Mouse (Mus musculus): ENCODE measurements at regions not wholly inside any gene's neighbourhood (a gene's known extent, or its start where the extent isn't known, plus 50 kb on each side); places are given as distances from the start of the nearest gene placed in this dataset.
A peak's percentile ranks its signal among the peaks of the same experiment; 100 is the strongest.

DNA sequence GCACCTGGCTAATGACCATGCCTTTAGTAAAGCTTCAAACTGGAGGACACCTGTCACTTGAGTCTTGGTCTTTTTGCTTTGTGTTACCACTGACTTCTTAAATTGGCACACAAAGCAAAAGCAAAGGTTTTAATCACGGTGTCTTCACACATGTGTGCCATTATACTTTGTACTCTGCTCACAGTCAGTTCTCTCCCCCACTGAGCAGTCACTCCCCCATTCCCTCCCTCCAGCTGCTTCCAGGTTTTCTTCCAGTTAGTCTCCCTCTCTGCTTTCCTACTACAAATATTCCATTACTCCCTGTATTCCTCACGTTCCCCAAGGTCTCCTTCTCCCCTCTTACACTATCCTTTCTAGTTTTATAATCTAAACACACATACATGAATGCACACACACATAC lies 530.0 kb upstream of the Tbl1xr1 start:
- Histone ChIP-seq H3K9me3 (no peaks in the 10 kb centered on the region), H3K27ac (no peak overlapping the region), H3K4me3 (no peak overlapping the region), H3K9ac (no peak overlapping the region), H3K36me3 (replicated peaks) (no peaks in the 10 kb centered on the region), H3K27me3 (replicated peaks) (no peaks in the 10 kb centered on the region), H3K4me2 (no peak overlapping the region), H3K4me1 (peaks cover 18% of the 10 kb centered on the region)
- no peak for ATAC-seq (replicated peaks)
- WGBS = 41% methylated on average over 2 of the region's 2 CpGs

DNA sequence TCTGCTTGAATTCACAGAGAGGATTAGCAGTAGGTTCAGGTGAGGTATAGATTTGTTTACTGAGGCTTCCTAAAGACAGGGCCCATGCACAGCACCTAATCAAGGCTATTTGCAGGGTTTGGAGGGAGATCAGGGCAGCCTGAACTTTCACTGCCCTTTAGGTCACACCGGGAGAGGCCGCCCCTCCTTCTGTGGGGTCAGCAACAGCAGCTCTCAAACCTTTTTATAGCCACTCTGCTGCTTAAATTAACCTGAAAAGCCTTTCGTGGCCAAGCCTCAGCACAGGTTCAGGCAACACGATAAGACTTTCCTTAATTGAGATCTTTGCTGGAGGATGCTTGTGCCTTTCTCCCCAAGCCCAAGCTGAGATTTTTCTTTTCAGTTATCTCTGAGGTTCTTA lies 526.8 kb upstream of the Tbl1xr1 start:
- Histone ChIP-seq H3K9ac (no peak overlapping the region), H3K4me1 (peaks cover 38% of the 10 kb centered on the region)
- 50% methylated on average over 4 of the region's 4 CpGs for WGBS

GRCm38 (mm10) chr3:21553159-21553758 lies 523.2 kb upstream of the Tbl1xr1 start:
- H3K4me1 ChIP-seq = peaks cover 28% of the 10 kb centered on the region
- WGBS = 15% methylated on average over 3 of the region's 3 CpGs
- no peaks in the 10 kb centered on the region for H3K27me3 ChIP-seq (replicated peaks)
- peak; percentile 94 for ATAC-seq (replicated peaks)
- no peaks in the 10 kb centered on the region for H3K9me3 ChIP-seq
- no peak overlapping the region for H3K4me2 ChIP-seq
- no peaks in the 10 kb centered on the region for H3K36me3 ChIP-seq (replicated peaks)
- no peak overlapping the region for H3K9ac ChIP-seq
- no peak overlapping the region for H3K4me3 ChIP-seq
- H3K27ac ChIP-seq = peak overlapping the region; percentile 80

More for the DNA sequence above, 526.8 kb upstream of the Tbl1xr1 start:
- Histone ChIP-seq H3K4me3 (no peak overlapping the region), H3K27me3 (replicated peaks) (no peaks in the 10 kb centered on the region), H3K36me3 (replicated peaks) (no peaks in the 10 kb centered on the region), H3K4me2 (no peak overlapping the region), H3K27ac (no peak overlapping the region), H3K9me3 (no peaks in the 10 kb centered on the region)
- ATAC-seq (replicated peaks) = no peak

DNA sequence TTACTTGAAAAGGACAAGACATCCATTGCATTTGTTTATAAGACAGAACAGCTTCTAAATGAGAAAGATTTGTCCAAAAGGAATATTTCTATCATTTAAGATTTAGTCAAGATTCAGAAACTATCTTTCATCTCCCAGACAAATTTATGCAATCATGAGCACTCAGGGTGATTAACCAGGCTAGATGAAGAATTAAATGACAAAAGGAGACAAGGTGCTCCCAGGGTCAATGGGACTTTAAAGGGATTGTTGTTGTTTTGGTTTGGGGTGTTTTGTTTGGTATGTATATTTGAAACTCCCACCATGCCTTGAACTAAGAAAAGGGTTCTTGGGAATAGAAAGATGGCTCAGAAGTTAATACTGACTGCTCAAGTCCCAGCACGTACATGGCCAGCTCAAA lies 522.6 kb upstream of the Tbl1xr1 start:
- H3K4me2 ChIP-seq = no peak overlapping the region
- peak overlapping the region; percentile 80 for H3K27ac ChIP-seq
- no peaks in the 10 kb centered on the region for H3K9me3 ChIP-seq
- 38% methylated on average over 1 of the region's 1 CpGs for WGBS
- no peak overlapping the region for H3K4me3 ChIP-seq
- ATAC-seq (replicated peaks) = 0 out of 2 replicates have a peak, but pooled peaks have one; percentile 8
- H3K27me3 ChIP-seq (replicated peaks) = no peaks in the 10 kb centered on the region
- peaks cover 28% of the 10 kb centered on the region for H3K4me1 ChIP-seq
- H3K36me3 ChIP-seq (replicated peaks) = no peaks in the 10 kb centered on the region
- no peak overlapping the region for H3K9ac ChIP-seq

- no peak for ATAC-seq (replicated peaks)
- WGBS = 59% methylated on average over 12 of the region's 12 CpGs
Measured at GRCm38 (mm10) chr3:21557963-21558441, 518.5 kb upstream of the Tbl1xr1 start.

DNA sequence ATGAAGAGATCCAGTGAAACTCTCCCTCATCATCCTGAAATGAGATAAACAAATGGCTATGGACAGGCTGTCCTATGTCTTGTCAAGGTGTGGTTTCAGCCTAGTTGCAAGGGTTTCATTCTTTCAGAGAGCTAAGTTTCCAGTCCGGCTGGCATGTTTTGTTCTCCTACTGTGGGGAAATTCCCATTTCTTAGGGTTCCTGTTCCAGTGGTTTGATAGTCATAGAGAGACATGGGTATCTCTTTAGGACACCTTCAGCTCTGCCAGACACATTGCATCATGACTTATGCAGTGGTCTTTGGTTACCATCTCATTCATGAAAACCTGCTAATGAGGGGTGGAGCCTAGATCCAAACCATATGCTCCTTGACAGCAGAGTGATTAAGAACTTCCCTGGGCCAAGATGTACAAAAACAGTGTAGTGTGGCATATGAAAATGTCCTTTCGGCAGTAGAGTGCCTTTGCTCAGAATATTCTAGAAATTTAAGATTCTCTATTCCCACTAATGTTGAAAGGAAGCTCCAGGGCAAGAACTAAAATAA lies 513.6 kb upstream of the Tbl1xr1 start:
- no peak for ATAC-seq (replicated peaks)

More at GRCm38 (mm10) chr3:21557963-21558441, 518.5 kb upstream of the Tbl1xr1 start:
- Histone ChIP-seq H3K9ac (no peak overlapping the region), H3K4me2 (no peak overlapping the region), H3K4me1 (peaks cover 16% of the 10 kb centered on the region), H3K27me3 (replicated peaks) (no peaks in the 10 kb centered on the region), H3K4me3 (no peak overlapping the region), H3K36me3 (replicated peaks) (no peaks in the 10 kb centered on the region), H3K27ac (0 out of 2 replicates have a peak overlapping the region, but pooled peaks have one; percentile 0), H3K9me3 (no peaks in the 10 kb centered on the region)

DNA sequence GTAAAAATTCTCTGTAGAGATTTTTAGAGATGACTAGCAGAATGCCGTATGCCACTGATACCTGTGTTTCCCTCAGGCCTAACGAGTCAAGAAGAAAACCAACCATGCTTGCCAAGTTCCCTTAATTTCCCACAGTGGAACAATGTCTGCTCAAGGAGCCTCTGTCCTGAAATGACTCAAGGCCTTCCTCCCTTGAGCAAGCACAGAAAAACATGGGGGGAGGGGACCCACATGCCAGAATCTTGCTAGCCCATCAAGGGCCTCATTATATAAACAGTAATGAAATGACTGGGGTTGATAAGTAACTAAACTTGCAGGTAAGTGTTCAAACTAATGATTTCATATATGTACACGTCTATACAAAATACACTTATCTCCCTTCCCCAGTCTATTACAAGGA lies 513.0 kb upstream of the Tbl1xr1 start:
- WGBS = 49% methylated on average over 3 of the region's 3 CpGs
- Histone ChIP-seq H3K27ac (no peak overlapping the region), H3K27me3 (replicated peaks) (no peaks in the 10 kb centered on the region), H3K4me2 (no peak overlapping the region), H3K9me3 (no peaks in the 10 kb centered on the region), H3K9ac (no peak overlapping the region), H3K36me3 (replicated peaks) (no peaks in the 10 kb centered on the region), H3K4me1 (peaks cover 16% of the 10 kb centered on the region), H3K4me3 (no peak overlapping the region)
- no peak for ATAC-seq (replicated peaks)

More for the DNA sequence above, 513.6 kb upstream of the Tbl1xr1 start:
- WGBS = 90% methylated on average over 2 of the region's 2 CpGs
- Histone ChIP-seq H3K4me3 (no peak overlapping the region), H3K27ac (no peak overlapping the region), H3K27me3 (replicated peaks) (no peaks in the 10 kb centered on the region), H3K9ac (no peak overlapping the region), H3K36me3 (replicated peaks) (no peaks in the 10 kb centered on the region), H3K9me3 (no peaks in the 10 kb centered on the region), H3K4me2 (no peak overlapping the region), H3K4me1 (peaks cover 16% of the 10 kb centered on the region)

DNA sequence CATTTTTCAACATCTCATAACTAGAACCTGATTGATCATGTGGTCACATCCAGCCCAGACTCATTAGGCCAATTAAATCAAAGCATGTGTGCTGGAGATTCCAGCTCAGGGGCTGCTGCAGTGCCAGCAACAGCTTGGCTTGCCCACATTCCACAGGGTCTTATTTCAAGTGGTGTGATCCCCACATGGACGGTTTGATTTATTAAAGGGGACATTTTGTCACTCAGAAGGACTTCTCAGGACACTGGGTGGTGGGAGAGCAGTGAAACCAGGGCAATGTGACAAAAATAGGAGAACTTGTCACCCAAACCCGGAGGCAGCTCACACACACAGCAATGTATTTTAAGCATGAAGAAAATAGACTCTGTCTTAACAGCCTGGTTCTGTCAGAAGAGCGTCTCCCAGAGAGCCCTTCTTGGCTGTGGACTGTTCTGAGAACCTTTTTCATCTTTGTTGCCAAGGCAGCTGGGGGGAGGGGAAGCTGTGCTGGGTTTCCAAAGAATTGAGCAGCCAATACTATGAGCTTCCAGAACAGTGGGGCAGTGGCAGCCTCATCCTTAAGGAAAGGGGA lies 512.2 kb upstream of the Tbl1xr1 start:
- H3K27ac ChIP-seq = peak overlapping the region; percentile 76
- peaks cover 16% of the 10 kb centered on the region for H3K4me1 ChIP-seq
- H3K9ac ChIP-seq = no peak overlapping the region
- no peaks in the 10 kb centered on the region for H3K36me3 ChIP-seq (replicated peaks)
- H3K4me2 ChIP-seq = no peak overlapping the region
- no peaks in the 10 kb centered on the region for H3K27me3 ChIP-seq (replicated peaks)
- WGBS = 4% methylated on average over 3 of the region's 3 CpGs
- ATAC-seq (replicated peaks) = peak; percentile 91
- H3K4me3 ChIP-seq = no peak overlapping the region
- H3K9me3 ChIP-seq = no peaks in the 10 kb centered on the region

DNA sequence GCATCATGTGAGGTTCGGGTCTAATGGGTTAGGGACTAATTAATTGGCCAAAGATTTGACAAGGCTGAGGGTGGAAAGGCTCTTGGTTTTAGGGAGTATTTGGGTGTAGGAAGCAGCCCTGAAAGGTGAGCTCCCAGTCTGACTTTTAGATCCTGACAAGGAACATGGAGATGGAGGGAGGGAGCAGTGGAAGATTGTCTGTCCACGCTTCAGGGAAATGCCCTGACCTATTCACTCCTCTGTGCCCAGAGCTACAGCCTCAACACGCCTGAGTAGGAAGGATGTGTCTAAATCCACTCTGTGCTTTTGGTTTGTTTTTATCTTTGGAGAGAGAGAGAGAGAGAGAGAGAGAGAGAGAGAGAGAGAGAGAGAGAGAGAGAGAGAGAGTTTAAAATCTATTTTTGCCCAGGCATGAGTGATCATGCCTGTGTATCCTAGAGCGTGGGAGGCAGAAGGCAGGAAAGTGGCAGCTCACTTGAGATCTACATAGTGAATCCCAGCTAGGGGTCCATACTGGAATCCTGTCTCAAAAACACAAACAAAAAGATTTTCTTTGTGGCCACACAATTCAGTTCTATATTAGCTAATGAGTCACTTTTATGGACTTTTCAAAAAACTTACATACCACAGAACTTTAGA lies 511.5 kb upstream of the Tbl1xr1 start:
- Histone ChIP-seq H3K27me3 (replicated peaks) (no peaks in the 10 kb centered on the region), H3K4me3 (no peak overlapping the region), H3K4me1 (peaks cover 16% of the 10 kb centered on the region), H3K27ac (peak overlapping the region; percentile 76), H3K9ac (no peak overlapping the region), H3K4me2 (no peak overlapping the region), H3K9me3 (no peaks in the 10 kb centered on the region), H3K36me3 (replicated peaks) (no peaks in the 10 kb centered on the region)
- peak; percentile 44 for ATAC-seq (replicated peaks)
- WGBS = 39% methylated on average over 4 of the region's 4 CpGs

- Histone ChIP-seq H3K27ac (no peak overlapping the region), H3K36me3 (replicated peaks) (no peaks in the 10 kb centered on the region), H3K9ac (no peak overlapping the region), H3K4me3 (no peak overlapping the region), H3K4me2 (no peak overlapping the region), H3K9me3 (no peaks in the 10 kb centered on the region), H3K4me1 (peaks cover 4% of the 10 kb centered on the region), H3K27me3 (replicated peaks) (no peaks in the 10 kb centered on the region)
- no peak for ATAC-seq (replicated peaks)
- 73% methylated on average over 1 of the region's 1 CpGs for WGBS
Measured at GRCm38 (mm10) chr3:21569721-21570120, 506.7 kb upstream of the Tbl1xr1 start.

DNA sequence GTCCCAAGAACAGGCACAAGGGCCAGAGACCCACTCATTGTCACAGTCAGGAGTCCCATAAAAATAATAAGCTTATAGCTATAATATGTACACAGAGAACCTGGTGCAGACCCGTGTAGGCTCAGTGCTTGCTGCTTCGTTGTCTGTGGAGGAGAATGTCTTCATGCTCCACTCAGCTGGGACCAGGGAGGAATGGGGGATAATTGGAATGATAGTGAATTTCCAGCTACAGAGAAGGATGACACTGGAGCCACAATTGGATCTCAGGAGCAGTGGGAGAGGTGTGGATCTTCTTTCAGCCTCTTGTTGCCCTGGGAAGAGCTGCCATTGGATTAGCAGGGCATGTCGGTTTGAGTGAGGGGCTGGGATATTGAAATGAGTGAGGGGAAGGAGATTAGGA lies 497.8 kb upstream of the Tbl1xr1 start:
- H3K9ac ChIP-seq = no peak overlapping the region
- H3K4me1 ChIP-seq = no peaks in the 10 kb centered on the region
- no peaks in the 10 kb centered on the region for H3K27me3 ChIP-seq (replicated peaks)
- H3K9me3 ChIP-seq = no peaks in the 10 kb centered on the region
- H3K27ac ChIP-seq = no peak overlapping the region
- ATAC-seq (replicated peaks) = no peak
- no peak overlapping the region for H3K4me3 ChIP-seq
- no peaks in the 10 kb centered on the region for H3K36me3 ChIP-seq (replicated peaks)
- 68% methylated on average over 3 of the region's 3 CpGs for WGBS
- H3K4me2 ChIP-seq = no peak overlapping the region

- Histone ChIP-seq H3K9ac (no peak overlapping the region), H3K9me3 (no peaks in the 10 kb centered on the region), H3K36me3 (replicated peaks) (no peaks in the 10 kb centered on the region), H3K4me3 (no peak overlapping the region), H3K27ac (no peak overlapping the region), H3K4me1 (no peaks in the 10 kb centered on the region), H3K27me3 (replicated peaks) (no peaks in the 10 kb centered on the region), H3K4me2 (no peak overlapping the region)
- 86% methylated on average over 1 of the region's 1 CpGs for WGBS
- no peak for ATAC-seq (replicated peaks)
Measured at GRCm38 (mm10) chr3:21582122-21582521, 494.3 kb upstream of the Tbl1xr1 start.
